Comparison of ENCODE assay signal across 28 mouse cellular contexts in genomic region chr9:55308455-55308854, GRCm38 (mm10). TPM values are rescaled to one million over a fixed set of nuclear protein-coding genes. Genes with fewer than 3 reads are reported as not detected.
A peak's percentile ranks its signal among the peaks of the same experiment; 100 is the strongest.
DNase-seq lines count a peak whose midpoint lies in the region; ATAC-seq and TF ChIP-seq lines count a peak whose summit lies in the region.
"Had no signal": no experiment of that assay in that cellular context is flagged by ENCODE, and none has a peak within 500 bp of the region (broad histone marks: within the 10 kb centered on the region; RNA-seq: fewer than 3 reads in every experiment).

No protein-coding gene starts in this region.

- no peaks in the 10 kb centered on the region for H3K79me2 ChIP-seq in MEL (ENCODE audit: control insufficient read depth, insufficient read depth, low read length, poor library complexity)

- H3K27ac ChIP-seq in MEL (ENCODE audit: control insufficient read depth, low read depth, low read length), result no peak overlapping the region
- H3K27ac ChIP-seq in bone marrow macrophage, adult 2 months (ENCODE audit: insufficient read depth, low read depth, low read length), result peak overlapping the region; percentile 97
- H3K27ac ChIP-seq: forebrain, embryonic 15.5 days; heart, embryonic 10.5 days; heart, embryonic 13.5 days; hindbrain, embryonic 14.5 days; hindbrain, postnatal 0 days had no signal

- no peak for TF ChIP-seq POLR2A in MEL (IDR thresholded peaks at IDR 0.05; ENCODE audit: control insufficient read depth in 1 of 2, insufficient read depth in 1 of 2, low read depth in 1 of 2, low read length in 2 of 2, poor library complexity in 1 of 2)
- TF ChIP-seq POLR2A in bone marrow macrophage, adult 2 months (IDR thresholded peaks at IDR 0.05; ENCODE audit: borderline replicate concordance, low read depth, low read length), result no peak

- H3K27me3 ChIP-seq in MEL (ENCODE audit: control insufficient read depth in 1 of 2, insufficient read depth in 2 of 2, low read length in 2 of 2), result no peaks in the 10 kb centered on the region
- H3K27me3 ChIP-seq in megakaryocyte, embryonic 14.5 days (replicated peaks), result no peaks in the 10 kb centered on the region
- H3K27me3 ChIP-seq: forebrain, embryonic 15.5 days; heart, embryonic 13.5 days had no signal

- H3K4me1 ChIP-seq in MEL (ENCODE audit: control insufficient read depth in 1 of 2, insufficient read depth in 2 of 2, low read length in 2 of 2), result peaks cover 3 to 17% of the 10 kb centered on the region in 2 experiments; a peak in 3 of 4 replicates
- H3K4me1 ChIP-seq in bone marrow macrophage, adult 2 months (ENCODE audit: control insufficient read depth, insufficient read depth, low read length), result peaks cover 47% of the 10 kb centered on the region
- peaks cover 77% of the 10 kb centered on the region for H3K4me1 ChIP-seq in megakaryocyte, embryonic 14.5 days
- H3K4me1 ChIP-seq: forebrain, embryonic 15.5 days had no signal

- H3K9ac ChIP-seq in MEL (ENCODE audit: control insufficient read depth, low read depth, low read length, poor library complexity, severe bottlenecking), result no peak overlapping the region
- H3K9ac ChIP-seq: forebrain, embryonic 15.5 days; heart, embryonic 13.5 days; hindbrain, embryonic 14.5 days had no signal

- H3K4me3 ChIP-seq in MEL (ENCODE audit: control insufficient read depth in 1 of 2, insufficient read depth in 1 of 2, low read depth in 2 of 2, low read length in 2 of 2), result peak overlapping the region; percentile 36 to 49; a peak in 3 of 4 replicates
- H3K4me3 ChIP-seq in bone marrow macrophage, adult 2 months (ENCODE audit: insufficient read depth, low read length), result no peak overlapping the region
- H3K4me3 ChIP-seq in megakaryocyte, embryonic 14.5 days (replicated peaks), result peak overlapping the region; percentile 5
- H3K4me3 ChIP-seq: forebrain, embryonic 15.5 days; heart, embryonic 10.5 days; heart, embryonic 13.5 days had no signal

- no peak for TF ChIP-seq EP300 in MEL (IDR thresholded peaks at IDR 0.05; ENCODE audit: low read depth in 1 of 2, low read length in 2 of 2)

- peaks cover 0 to 13% of the 10 kb centered on the region in 2 experiments; a peak in 2 of 4 replicates for H3K36me3 ChIP-seq in MEL (ENCODE audit: control insufficient read depth in 1 of 2, insufficient read depth in 2 of 2, low read length in 2 of 2)
- no peaks in the 10 kb centered on the region for H3K36me3 ChIP-seq in megakaryocyte, embryonic 14.5 days (replicated peaks; ENCODE audit: low read length)
- H3K36me3 ChIP-seq: forebrain, embryonic 15.5 days; heart, embryonic 10.5 days; heart, embryonic 13.5 days had no signal

- DNase-seq in MEL (ENCODE audit: low read depth, low spot score), result peak; percentile 74
- DNase-seq in ovary, postnatal 14 days (ENCODE audit: low spot score), result no peak
- DNase-seq in adrenal gland, adult (ENCODE audit: inconsistent age in 2 of 2, low spot score in 1 of 2), result no peak
- no peak for DNase-seq in spleen, postnatal 36 days (ENCODE audit: low spot score in 2 of 2)
- DNase-seq in cerebellum, postnatal 4 days (ENCODE audit: low spot score in 2 of 2), result no peak
- DNase-seq: adrenal gland, adult 8-10 months; adrenal gland, postnatal 25 days; cerebellum, adult 11 months; cerebellum, adult 2 months; cerebellum, adult 9-11 months; cerebellum, postnatal 25 days; gastrocnemius, postnatal 10 days; gastrocnemius, postnatal 36 days; heart, postnatal 14 days; heart, postnatal 4 days had no signal

- no peaks in the 10 kb centered on the region for H3K9me3 ChIP-seq in MEL (replicated peaks; ENCODE audit: insufficient read depth, low read length)
- no peaks in the 10 kb centered on the region for H3K9me3 ChIP-seq in megakaryocyte, embryonic 14.5 days
- H3K9me3 ChIP-seq: forebrain, embryonic 15.5 days; heart, embryonic 10.5 days; heart, embryonic 13.5 days had no signal

- TF ChIP-seq CTCF in MEL (IDR thresholded peaks at IDR 0.05 in 2 of 3, conservative IDR thresholded peaks at IDR 0.05 in 1 of 3; ENCODE audit: control insufficient read depth in 1 of 3, insufficient read depth in 1 of 3, low read depth in 2 of 3, low read length in 3 of 3, poor library complexity in 1 of 3, severe bottlenecking in 1 of 3), result no peak
- TF ChIP-seq CTCF in bone marrow macrophage, adult 2 months (IDR thresholded peaks at IDR 0.05; ENCODE audit: low read depth, low read length), result no peak

- ATAC-seq in granulocyte monocyte progenitor cell, adult 5-6 weeks (replicated peaks; ENCODE audit: poor library complexity, severe bottlenecking), result peak; percentile 47; the same call in 1 of the 2 replicates
- ATAC-seq: CD4-positive, CD25-positive, alpha-beta regulatory T cell, adult 4 months; forebrain, embryonic 15.5 days; hindbrain, postnatal 0 days; inflammation-experienced regulatory T-cells, adult 6 months; intestine, embryonic 16.5 days had no signal

- TF ChIP-seq RAD21 in MEL (IDR thresholded peaks at IDR 0.05; ENCODE audit: low read depth, low read length), result no peak

TF ChIP-seq in MEL, 35 proteins besides CTCF, POLR2A, EP300 and RAD21:
- TF ChIP-seq TAL1 (IDR thresholded peaks at IDR 0.05; ENCODE audit: low read length) (no peak), MAZ (IDR thresholded peaks at IDR 0.05; ENCODE audit: low read depth, low read length) (no peak), HCFC1 (IDR thresholded peaks at IDR 0.05; ENCODE audit: low read depth, low read length) (no peak), MAFK (IDR thresholded peaks at IDR 0.05; ENCODE audit: borderline replicate concordance, low read depth, low read length) (no peak), TBP (IDR thresholded peaks at IDR 0.05; ENCODE audit: low read depth, low read length) (0 out of 2 replicates have a peak, but pooled peaks have one; percentile 37)

RNA-seq across cellular contexts. Expression of gene Nrg4, which starts 18.2 kb away (rescaled TPM):
- 0.08 TPM in 1 of 2 replicates, not detected in the other for total RNA-seq in MEL (2012; rRNA removed)
- polyA plus RNA-seq in MEL (2012; ENCODE audit: insufficient read depth in 1 of 2, insufficient read length in 2 of 2, low read depth in 1 of 2, low replicate concordance in 2 of 2, missing spikeins in 1 of 2), result under 1 TPM in 1 of 2 experiments, not detected in 1; 0.67 TPM
- polyA plus RNA-seq in bone marrow macrophage, adult 2 months (2012; ENCODE audit: insufficient read depth, insufficient read length, missing spikeins), result not detected in 2 replicates
- 6.2 and 9.2 TPM in 2 replicates for total RNA-seq in granulocyte monocyte progenitor cell, adult 5-6 weeks (2014; fragmentation: Nextera tagmentation)
- total RNA-seq in granulocyte monocyte progenitor cell, adult 5-6 weeks (2017), result 6.2 TPM in 2 replicates
- polyA plus RNA-seq in megakaryocyte, embryonic 14.5 days (2012; ENCODE audit: insufficient read depth, low replicate concordance), result 0.26 TPM in 1 of 2 replicates, not detected in the other

RNA-seq across cellular contexts. Expression of gene Tmem266, which starts 18.3 kb away (rescaled TPM):
- not detected in 2 replicates for total RNA-seq in MEL (2012; rRNA removed)
- polyA plus RNA-seq in MEL (2012; ENCODE audit: insufficient read depth in 1 of 2, insufficient read length in 2 of 2, low read depth in 1 of 2, low replicate concordance in 2 of 2, missing spikeins in 1 of 2), result not detected
- not detected in 2 replicates for polyA plus RNA-seq in bone marrow macrophage, adult 2 months (2012; ENCODE audit: insufficient read depth, insufficient read length, missing spikeins)
- total RNA-seq in granulocyte monocyte progenitor cell, adult 5-6 weeks (2014; fragmentation: Nextera tagmentation), result not detected in 2 replicates
- not detected in 2 replicates for total RNA-seq in granulocyte monocyte progenitor cell, adult 5-6 weeks (2017)
- polyA plus RNA-seq in megakaryocyte, embryonic 14.5 days (2012; ENCODE audit: insufficient read depth, low replicate concordance), result 0.07 TPM in 1 of 2 replicates, not detected in the other
- polyA plus RNA-seq: C2C12; CD4-positive, CD25-positive, alpha-beta regulatory T cell, adult 4 months; forebrain, embryonic 11.5 days; inflammation-experienced regulatory T-cells, adult 6 months had no signal
